Mouse (Mus musculus): ENCODE results near the gene Sntg2.

Gene Sntg2

DNA sequence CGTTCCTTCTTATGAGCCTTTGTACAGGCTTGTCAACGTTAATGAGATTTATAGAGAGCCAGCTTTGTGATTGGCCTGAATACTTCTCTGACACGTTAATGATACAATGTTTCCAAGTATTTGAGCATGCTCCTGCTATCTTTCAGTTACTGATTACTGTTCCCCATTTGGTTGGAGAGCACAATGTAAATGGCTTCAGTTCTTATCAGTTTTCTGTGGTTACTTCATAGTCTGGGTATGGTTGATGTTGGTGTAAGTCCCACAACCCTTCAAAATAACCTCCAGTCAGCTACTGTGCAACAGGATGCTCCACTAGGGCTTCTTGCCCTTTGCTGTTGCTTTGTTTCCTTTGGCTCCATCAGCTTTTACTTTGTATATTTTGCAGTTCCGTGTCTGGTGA is 168.7 kb downstream of the Sntg2 start:
- DNase-seq (ENCODE audit: low spot score in 2 of 2) = no peak

DNA sequence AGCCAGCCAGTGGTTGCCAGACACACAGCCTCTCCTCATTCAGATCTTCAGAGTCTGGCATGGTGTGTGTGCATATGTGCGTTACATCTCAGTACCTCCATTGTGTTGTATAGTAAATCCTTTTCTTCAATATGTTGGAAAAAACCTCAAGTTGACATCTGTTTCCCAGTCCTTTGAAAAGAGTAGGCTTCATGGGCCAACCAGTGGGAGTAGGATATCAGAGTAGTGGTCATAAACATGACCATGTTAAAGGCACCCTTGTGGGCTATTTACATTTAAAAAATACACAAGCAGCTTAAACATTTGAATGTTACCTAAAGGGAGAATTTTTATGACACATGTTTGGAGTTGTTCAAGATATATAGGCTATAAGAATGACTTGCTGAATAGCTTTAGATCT is 170.4 kb downstream of the Sntg2 start:
- DNase-seq (ENCODE audit: low spot score in 2 of 2) = no peak

DNA sequence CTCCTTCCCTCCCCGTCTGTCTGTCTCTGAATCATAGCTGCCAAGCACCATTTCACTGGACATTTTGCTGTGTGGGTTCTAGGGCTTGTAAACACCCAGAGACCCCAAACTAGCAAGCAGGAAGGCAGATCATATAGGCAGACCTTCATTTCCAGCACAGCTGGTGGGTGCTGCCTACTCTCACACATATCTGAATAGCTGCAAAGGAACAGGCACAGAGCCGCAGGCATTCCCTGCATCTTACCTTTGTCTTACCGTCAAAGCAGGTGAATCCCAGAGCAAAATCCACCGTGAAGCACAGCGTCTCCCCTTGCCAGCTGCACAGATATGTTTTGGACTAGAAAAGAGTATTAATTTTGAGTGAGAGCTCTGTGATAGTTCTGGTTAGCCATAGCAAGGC is 172.1 kb downstream of the Sntg2 start:
- no peak for DNase-seq (ENCODE audit: low spot score in 2 of 2)

DNA sequence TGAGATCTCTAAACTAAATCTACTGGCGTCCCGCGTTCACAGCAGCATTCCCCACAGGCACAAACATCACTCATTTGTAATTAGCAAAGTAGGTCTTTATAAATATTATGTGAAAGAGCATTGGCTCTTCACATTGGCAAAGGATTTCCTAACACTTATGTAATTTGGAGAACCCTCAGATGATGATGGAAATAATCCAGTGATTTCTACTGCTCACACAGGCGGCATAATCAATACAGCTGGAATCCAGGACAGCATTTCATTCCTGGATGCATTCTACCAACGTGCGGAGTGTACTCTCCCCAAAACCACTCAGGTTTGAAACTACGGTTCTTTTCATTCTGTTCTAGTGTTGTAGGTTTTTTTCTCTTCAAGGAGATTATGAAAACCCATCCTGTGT is 172.6 kb downstream of the Sntg2 start:
- no peak for DNase-seq (ENCODE audit: low spot score in 2 of 2)

DNA sequence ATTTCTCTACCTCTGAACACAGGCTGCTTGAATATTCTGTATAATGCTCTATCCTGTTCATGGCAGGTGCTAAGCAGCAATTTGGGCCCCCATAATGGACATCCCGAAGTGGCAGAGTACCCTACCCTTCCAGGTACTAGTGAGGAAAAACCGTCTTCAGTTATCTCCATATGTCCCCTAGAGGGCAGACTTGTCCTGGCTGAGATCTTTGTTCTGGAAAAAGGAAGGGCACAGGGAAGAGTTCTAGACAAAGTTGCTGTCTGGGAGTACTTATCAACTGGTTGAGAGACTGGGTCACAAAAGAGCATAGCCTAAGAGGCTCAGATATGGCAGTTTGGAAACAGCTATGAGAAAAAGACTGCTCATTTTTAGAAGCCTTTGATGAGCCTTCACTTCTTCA is 173.4 kb downstream of the Sntg2 start:
- peak; percentile 48 to 56 for DNase-seq (ENCODE audit: low spot score in 2 of 2)

DNA sequence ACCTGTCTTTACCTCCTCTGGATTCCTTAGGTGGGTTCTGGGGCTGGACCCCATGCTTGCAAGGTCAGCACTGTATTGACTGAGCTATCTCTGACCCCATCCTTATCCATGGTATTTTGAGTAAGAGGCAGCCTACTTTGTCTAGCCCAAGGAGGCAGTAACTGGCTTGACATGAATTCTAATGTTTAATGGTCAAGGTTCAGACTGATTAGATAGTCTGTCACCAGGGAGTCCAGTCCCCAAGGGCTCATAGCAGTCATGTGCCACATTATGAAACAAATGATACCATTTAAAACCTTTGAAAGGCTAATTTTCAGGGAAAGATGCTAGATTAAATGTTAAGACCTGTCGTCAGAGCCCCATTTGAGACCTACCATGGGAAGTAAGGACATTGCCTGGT is 174.9 kb downstream of the Sntg2 start:
- DNase-seq (ENCODE audit: low spot score in 2 of 2) = no peak

DNA sequence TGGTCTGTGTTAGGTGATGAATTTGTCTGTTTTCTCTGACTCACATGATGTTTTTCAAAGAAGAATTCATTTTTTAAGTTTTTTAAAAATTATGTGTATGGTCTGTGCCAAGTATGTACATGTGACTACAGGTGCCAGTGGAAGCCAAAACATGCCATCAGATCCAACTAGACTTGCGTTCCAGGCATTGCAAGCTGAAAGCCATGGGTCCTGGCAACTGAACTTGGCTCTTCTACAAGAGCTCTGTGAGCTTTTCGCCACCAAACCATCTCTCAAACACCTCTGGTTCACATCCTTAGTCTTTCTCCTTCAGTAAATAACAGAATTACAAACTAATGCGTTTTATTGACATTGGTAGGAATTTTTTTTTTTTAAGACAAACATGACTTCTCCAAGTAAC is 191.5 kb downstream of the Sntg2 start:
- DNase-seq (ENCODE audit: low spot score in 2 of 2) = no peak

DNA sequence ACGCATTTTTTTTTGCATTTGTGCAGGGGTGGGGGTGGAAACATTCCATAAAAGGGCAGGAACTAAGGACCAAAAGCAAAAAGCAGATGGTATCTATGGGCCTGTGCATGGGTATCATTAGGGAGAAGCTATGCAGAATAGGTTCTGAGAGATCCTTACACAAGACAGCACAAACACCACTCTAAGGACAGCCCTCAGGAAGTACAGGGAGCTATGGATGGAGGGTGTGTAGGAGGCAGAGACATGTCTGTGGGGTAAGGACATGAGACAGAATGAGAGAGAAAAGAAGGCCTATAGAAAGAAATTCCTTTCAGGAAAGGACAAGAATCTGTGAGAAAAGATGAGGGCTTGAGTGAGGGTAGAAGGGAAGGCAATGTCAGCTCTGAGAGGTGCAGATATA is 193.6 kb downstream of the Sntg2 start:
- no peak for DNase-seq (ENCODE audit: low spot score in 2 of 2)

DNA sequence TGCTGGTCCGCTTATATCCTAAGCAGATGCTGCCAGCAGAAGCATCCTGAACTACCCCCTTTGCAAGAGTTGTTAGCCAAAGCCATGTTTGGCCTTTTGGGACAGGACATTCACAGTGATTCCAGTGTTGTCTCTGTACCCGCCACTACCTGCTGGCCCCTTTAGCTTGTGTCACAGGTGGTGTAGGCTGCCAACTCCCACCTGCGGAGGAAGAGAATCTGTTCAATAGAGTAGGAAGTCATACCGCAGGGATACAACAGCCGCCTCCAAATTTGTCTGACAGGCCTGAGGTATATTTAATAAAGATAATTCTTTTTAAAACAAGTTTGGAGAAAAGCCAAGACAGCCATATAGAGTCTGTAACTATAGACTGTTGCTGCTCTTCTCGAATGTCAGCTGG is 195.2 kb downstream of the Sntg2 start:
- no peak for DNase-seq (ENCODE audit: low spot score in 2 of 2)

DNA sequence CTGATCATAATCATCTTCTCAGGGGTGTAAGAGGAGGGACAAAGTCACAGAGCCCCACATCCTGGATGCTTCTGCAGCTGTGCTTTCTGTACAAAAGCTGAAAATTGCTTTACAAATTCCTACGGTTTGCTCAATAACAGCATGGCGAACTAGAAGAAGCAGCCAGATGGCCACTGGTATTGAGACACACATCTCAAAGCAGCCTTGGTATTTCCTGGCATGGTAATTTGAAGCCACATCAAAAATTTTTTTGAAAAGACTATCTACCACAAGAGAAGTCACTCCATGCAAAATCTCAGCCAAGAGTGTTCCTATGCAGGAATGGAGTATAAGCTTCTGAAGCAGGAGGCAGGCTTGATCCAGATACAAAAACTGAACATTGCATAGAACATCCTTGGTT is 195.6 kb downstream of the Sntg2 start:
- no peak for DNase-seq (ENCODE audit: low spot score in 2 of 2)

DNA sequence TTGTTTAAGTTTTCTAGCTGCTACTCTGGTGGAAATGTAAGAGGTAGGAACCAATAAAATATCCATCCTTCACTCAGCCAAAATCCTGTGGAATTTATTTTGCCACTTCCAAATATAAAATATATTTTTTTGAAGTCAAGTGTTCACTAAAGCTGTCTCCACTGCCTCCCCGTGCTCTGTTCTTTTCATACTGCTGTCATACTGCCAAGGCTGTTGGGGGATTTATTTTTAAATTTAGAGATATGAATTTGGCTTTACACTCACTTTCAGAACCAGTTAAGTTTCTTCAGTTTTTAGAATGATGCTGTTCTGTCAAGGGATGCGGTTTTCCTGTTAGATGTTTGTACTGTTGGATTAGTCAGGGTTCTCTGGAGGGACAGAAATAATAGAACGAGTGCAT is 204.7 kb downstream of the Sntg2 start:
- DNase-seq (ENCODE audit: low spot score in 2 of 2) = peak; percentile 54 to 60

DNA sequence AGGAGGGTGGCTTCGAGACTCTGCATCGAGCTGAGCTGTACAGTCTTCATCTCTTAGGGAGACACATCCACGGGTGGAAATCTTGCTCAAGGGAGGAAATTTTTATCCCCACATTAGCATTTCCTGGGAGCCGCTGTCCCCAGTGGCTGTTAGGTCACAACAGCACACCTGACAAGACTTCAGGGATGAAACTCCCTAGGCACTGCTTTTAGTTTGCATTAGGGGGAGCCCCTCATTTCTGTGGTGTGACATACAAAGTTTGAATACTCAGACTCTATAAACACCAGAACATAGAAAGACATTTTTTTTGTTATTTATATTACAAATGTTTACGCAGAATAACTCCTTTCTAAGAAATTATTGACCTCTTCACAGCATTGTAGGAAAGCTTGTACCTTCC is 208.6 kb downstream of the Sntg2 start:
- no peak for DNase-seq (ENCODE audit: low spot score in 2 of 2)

DNA sequence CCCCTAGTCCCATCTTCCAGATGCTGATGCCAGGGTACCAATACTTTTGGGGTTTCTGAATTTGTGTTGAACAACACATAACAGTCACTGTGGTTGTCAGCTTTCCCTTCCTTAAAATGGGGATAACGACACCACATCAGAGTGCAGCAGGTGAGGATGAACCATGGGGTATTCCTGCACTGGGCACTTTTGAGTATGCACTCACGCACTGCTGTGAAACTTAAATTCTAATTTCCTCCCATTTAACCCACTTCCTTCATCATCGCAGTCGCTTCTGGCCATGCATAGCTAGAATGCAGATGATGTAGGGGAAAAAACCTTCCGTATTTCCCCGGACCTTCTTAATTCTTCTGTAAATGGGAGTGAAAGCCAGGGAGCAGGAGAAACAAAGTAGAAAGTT is 209.2 kb downstream of the Sntg2 start:
- DNase-seq (ENCODE audit: low spot score in 2 of 2) = no peak

DNA sequence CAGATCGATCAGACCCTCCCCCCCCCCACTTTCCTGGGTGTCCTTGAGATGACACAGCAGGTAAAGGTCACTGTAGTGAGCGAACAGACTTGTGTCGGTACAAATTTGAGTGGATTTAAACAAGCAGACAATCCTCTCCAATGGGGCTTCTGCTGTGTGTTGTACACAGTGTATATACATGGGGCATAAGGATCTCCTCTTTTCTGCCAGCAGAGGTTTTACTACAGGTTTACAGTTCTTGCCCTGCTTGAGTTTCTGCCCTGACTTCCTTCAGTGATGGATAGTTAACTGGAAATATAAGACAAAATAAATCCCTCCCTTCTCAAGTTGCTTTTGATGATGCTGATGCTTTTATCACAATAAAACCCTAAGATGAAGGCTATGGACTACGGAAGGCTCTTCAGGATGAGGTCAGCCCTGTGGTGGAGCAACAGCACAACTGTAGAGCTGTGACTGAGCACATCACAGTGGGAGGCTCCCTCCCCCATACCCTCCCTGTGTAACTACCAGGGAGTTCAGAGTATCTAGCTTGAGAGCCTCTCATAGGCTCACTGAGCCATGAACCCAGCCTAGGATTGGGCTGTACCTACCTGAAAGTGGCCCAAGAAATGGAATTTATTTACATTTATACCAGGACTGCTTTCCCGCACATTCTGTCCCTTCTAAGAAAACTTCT is 211.3 kb downstream of the Sntg2 start:
- no peak for DNase-seq (ENCODE audit: low spot score in 2 of 2)

DNA sequence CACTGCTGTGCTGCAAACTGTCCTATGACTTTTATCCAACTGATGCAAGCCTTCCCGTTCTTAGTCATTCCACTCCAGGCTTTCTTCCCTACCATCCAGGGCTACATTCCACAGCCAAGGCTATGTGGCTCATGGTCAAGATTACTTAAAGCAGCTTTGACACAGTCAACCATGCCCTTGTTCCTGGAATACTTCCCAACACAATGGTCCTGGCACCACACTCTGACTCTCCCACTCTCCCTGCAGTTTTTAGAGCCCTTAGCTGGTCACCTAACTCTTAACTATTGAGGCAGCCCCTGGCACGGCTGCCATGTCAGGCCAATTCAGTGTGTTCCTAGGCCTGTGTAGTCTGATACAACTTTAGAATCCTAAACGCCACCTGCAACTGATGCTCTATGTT is 212.7 kb downstream of the Sntg2 start:
- peak in 1 of 2 experiments; percentile 33 for DNase-seq (ENCODE audit: low spot score in 2 of 2)

DNA sequence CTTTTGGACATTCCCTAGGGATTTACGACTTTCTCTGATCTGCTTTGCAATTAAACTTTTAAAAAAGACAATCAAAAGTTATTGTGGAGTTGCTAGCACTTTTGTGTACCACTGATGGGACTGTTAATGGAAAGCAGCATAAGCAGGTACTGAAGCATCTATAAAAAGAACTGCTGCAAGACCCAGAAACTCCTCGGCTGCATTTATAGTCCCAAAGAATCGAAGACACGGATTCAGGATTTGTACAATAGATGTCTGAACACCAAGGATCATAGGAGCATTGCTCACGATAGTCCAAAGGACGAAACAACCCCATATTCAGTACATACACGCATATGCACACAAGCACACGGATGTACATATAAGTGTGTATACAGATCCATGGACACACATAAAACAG is 213.4 kb downstream of the Sntg2 start:
- DNase-seq (ENCODE audit: low spot score in 2 of 2) = no peak

DNA sequence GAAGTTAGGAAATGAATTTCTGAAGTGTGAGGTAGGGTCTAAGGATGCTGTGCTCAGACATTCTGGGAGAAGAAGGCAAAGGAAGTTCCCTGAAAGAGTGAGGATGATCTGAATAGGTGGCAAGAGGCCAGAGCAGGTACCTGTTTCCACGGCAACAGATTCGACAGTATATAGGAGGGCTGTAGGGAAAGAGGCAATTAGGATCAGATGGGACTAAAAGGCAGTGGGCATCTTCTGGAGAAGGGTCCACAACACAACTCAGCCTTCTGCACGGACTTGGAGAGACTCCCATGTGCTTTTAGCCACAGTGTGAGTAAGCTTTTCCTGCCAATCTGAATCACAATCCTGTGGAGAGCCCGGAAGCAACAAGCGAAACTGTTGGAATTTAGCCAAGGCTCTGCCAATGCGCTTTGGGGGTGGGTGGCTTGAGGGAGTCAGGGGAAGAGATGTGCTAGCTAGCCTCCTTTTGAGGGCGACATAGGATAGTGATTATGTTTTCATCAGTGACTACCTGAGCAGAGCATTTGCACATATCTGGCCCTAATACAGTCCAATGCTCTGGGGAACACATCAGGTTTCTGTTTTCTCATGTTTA is 219.0 kb downstream of the Sntg2 start:
- no peak for DNase-seq (ENCODE audit: low spot score in 2 of 2)

DNA sequence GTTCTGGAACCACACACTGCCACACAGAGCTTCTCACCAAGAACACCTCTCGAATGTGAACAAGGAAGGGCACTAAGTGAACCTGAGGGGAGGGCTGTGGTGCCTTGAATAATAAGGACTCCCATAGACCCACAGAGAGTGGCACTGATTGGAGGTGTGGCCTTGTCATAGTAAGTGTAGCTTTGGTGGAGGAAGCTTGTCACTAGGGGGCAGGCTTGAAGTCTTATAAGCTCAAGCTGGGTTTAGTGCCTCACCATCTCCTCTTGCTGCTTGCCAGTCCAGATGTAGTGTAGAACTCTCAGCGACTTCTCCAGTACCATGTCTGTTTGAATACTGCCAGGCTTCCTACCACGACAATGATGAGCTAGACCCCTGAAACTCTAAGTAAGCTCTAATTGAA is 231.1 kb downstream of the Sntg2 start:
- peak; percentile 34 for DNase-seq (ENCODE audit: low spot score in 2 of 2)

DNA sequence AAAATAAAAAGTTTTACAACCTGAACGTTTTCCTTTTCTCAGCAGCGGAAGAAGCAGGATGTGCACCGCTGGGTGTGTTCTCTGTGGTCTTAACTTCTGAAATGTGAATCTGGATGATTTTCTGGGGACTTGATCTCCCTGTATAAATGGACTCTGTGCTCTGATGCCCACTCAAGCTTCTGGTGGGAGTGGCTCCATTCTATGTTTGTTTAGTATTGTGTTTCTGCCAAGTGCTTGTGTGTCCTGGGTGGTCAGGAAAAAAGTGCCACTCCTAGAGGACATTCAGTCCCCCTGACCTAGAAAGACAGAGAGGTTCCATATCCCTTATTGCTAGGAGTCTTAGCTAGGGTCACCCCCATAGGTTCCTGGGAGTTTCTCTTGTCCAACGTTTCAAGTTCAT is 240.7 kb downstream of the Sntg2 start, which contains the start of gene Tpo:
Gene Tpo, minus strand, starts transcription at position 101 of the 400 bp plus-strand sequence.
- no peak for DNase-seq (ENCODE audit: low spot score in 2 of 2)

DNA sequence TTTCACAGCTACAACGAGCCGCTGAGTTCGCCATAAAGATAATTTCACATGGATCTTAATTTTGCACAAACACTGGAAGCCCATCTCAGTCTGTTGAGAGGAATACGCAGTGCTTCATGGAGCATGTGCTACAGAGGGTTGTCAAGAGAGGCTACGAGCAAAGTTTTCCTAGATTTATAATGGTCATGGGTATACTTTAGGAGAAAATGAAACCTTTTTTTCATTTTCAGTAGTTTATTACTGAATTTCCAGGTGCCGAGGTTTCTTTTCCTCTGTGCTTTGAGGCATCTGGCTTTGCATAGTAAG is 243.8 kb downstream of the Sntg2 start:
- DNase-seq (ENCODE audit: low spot score in 2 of 2) = no peak

DNA sequence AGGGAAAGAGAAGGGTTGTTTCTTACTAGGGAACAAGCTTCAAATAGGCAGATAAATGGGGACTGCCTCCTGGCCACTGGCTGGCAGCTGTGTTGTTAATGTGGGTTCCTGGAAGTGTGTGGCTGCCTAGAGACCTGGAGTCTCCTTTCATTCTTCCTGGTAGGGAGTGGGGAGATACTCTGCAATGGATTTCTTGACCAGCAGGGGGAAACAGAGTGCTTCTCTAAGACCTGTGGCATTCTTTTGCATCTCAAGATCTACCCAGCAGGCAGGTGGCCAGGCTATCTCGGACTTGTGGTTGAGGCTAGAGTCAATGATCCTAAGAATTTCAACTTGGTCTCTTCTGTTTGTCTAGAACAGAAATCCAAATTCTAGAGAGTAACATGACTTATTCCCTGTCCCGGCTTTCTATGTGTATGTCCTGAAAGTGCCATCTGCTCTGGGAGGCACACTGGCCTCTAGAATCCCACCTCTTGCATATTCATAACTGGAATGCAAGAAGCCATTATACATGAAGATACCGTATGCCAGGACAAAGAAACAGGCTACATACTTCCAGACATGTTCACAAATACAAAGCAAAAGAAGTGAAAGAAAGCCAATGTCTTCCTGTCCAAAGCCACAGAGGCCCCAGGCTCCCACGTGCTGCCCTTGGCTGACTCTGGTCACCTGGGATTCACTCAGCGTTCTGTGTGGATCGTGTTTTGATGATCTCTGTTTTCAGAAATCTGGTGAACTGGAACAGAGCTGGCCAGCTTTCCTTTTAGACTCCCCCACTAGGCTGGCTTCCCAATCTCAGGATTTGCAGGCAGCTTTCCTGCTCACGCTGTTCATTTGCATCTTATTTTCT is 244.4 kb downstream of the Sntg2 start:
- peak; percentile 86 for DNase-seq (ENCODE audit: low spot score in 2 of 2)

Measured in right cerebral cortex, postnatal 10 days (tissue).